10 mouse cellular contexts compared by ENCODE assay signal in genomic region chr6:86772631-86773030, GRCm38 (mm10). TPM values are rescaled to one million over a fixed set of nuclear protein-coding genes. Genes with fewer than 3 reads are reported as not detected.
DNase-seq lines count a peak whose midpoint lies in the region; ATAC-seq and TF ChIP-seq lines count a peak whose summit lies in the region.
"Had no signal": no experiment of that assay in that cellular context is flagged by ENCODE, and none has a peak within 500 bp of the region (broad histone marks: within the 10 kb centered on the region; RNA-seq: fewer than 3 reads in every experiment).

No protein-coding gene starts in this region.

- peak; percentile 55 for DNase-seq in gastrocnemius, adult 2 months
- no peak for DNase-seq in gastrocnemius, postnatal 4 days (ENCODE audit: low spot score in 2 of 2)
- DNase-seq in 3T3-L1 (ENCODE audit: low read depth, low spot score): peak; percentile 94
- peak; percentile 17 to 76 for DNase-seq in left cerebral cortex, postnatal 25 days (ENCODE audit: low spot score in 2 of 2)
- DNase-seq in spleen, postnatal 4 days (ENCODE audit: low spot score in 2 of 2): no peak
- no peak for DNase-seq in urinary bladder, postnatal 4 days (ENCODE audit: low spot score in 2 of 2)
- DNase-seq: lung, embryonic 14.5 days had no signal

- H3K4me3 ChIP-seq in gastrocnemius, adult 2 months: peak overlapping the region; percentile 36
- peak overlapping the region; percentile 48 for H3K4me3 ChIP-seq in bone marrow macrophage, adult 2 months (ENCODE audit: insufficient read depth, low read length)
- no peak overlapping the region for H3K4me3 ChIP-seq in liver, embryonic 12.5 days
- H3K4me3 ChIP-seq: embryonic facial prominence, embryonic 15.5 days had no signal

- H3K27ac ChIP-seq in gastrocnemius, adult 2 months: peak overlapping the region; percentile 81
- H3K27ac ChIP-seq in bone marrow macrophage, adult 2 months (ENCODE audit: insufficient read depth, low read depth, low read length): peak overlapping the region; percentile 97
- no peak overlapping the region for H3K27ac ChIP-seq in liver, embryonic 12.5 days
- H3K27ac ChIP-seq: embryonic facial prominence, embryonic 15.5 days had no signal

- intact Hi-C loops in gastrocnemius, adult 2 months (cut with DNase I): no loop called here
- intact Hi-C loops in left cerebral cortex, postnatal 25 days (cut with DNase I): no loop called here

- no peak for TF ChIP-seq CTCF in gastrocnemius, adult 2 months (IDR thresholded peaks at IDR 0.05)
- no peak for TF ChIP-seq CTCF in bone marrow macrophage, adult 2 months (IDR thresholded peaks at IDR 0.05; ENCODE audit: low read depth, low read length)

- no peak overlapping the region for H3K4me2 ChIP-seq in liver, embryonic 12.5 days
- H3K4me2 ChIP-seq: embryonic facial prominence, embryonic 15.5 days; lung, embryonic 14.5 days had no signal

- TF ChIP-seq POLR2A in bone marrow macrophage, adult 2 months (IDR thresholded peaks at IDR 0.05; ENCODE audit: borderline replicate concordance, low read depth, low read length): no peak

- 60% methylated on average over 7 of the region's 7 CpGs for WGBS in liver, embryonic 12.5 days (ENCODE audit: insufficient replicate concordance)

- peaks cover 83% of the 10 kb centered on the region for H3K4me1 ChIP-seq in bone marrow macrophage, adult 2 months (ENCODE audit: control insufficient read depth, insufficient read depth, low read length)
- H3K4me1 ChIP-seq in liver, embryonic 12.5 days: no peaks in the 10 kb centered on the region

- no peaks in the 10 kb centered on the region for H3K36me3 ChIP-seq in liver, embryonic 12.5 days
- H3K36me3 ChIP-seq: embryonic facial prominence, embryonic 15.5 days had no signal

- H3K9me3 ChIP-seq in liver, embryonic 12.5 days (replicated peaks): no peaks in the 10 kb centered on the region
- H3K9me3 ChIP-seq: embryonic facial prominence, embryonic 15.5 days had no signal

- no peak overlapping the region for H3K9ac ChIP-seq in liver, embryonic 12.5 days
- H3K9ac ChIP-seq: embryonic facial prominence, embryonic 15.5 days; lung, embryonic 14.5 days had no signal

- no peak for ATAC-seq in liver, embryonic 12.5 days

- no peaks in the 10 kb centered on the region for H3K27me3 ChIP-seq in liver, embryonic 12.5 days (replicated peaks)
- H3K27me3 ChIP-seq: embryonic facial prominence, embryonic 15.5 days had no signal

RNA-seq across cellular contexts. Expression of gene Anxa4, which starts 20.8 kb away (rescaled TPM):
- total RNA-seq in gastrocnemius, adult 2 months (2021): 10 to 100 TPM; 18.7 to 21.4 TPM
- 10 to 100 TPM; 48.9 to 49.5 TPM for total RNA-seq in gastrocnemius, postnatal 4 days (2021)
- polyA plus RNA-seq in bone marrow macrophage, adult 2 months (2012; ENCODE audit: insufficient read depth, insufficient read length, missing spikeins): 305 and 317 TPM in 2 replicates
- 1 to 10 TPM; 4.2 to 5.9 TPM for total RNA-seq in left cerebral cortex, postnatal 25 days (2021)
- 27.0 and 27.9 TPM in 2 replicates for polyA plus RNA-seq in liver, embryonic 12.5 days (2016; fragmentation: Nextera tagmentation; extraction: Ambion mirVana)

RNA-seq across cellular contexts. Expression of gene Gmcl1, which starts 39.4 kb away (rescaled TPM):
- 1 to 10 TPM; 2.6 to 3.2 TPM for total RNA-seq in gastrocnemius, adult 2 months (2021)
- 1 to 10 TPM; 7.4 to 8.4 TPM for total RNA-seq in gastrocnemius, postnatal 4 days (2021)
- 15.6 and 16.3 TPM in 2 replicates for polyA plus RNA-seq in bone marrow macrophage, adult 2 months (2012; ENCODE audit: insufficient read depth, insufficient read length, missing spikeins)
- total RNA-seq in left cerebral cortex, postnatal 25 days (2021): 10 to 100 TPM; 30.7 to 33.9 TPM
- polyA plus RNA-seq in liver, embryonic 12.5 days (2016; fragmentation: Nextera tagmentation; extraction: Ambion mirVana): 17.5 and 17.8 TPM in 2 replicates

Comparison
In these comparisons a context has a peak if more than half of its experiments do, and no peak if none do; other contexts are left out.
1. DNase-seq: peak in gastrocnemius, adult 2 months (single experiment), 3T3-L1 (single experiment) and left cerebral cortex, postnatal 25 days (2 of 2); none in gastrocnemius, postnatal 4 days (0 of 2), spleen, postnatal 4 days (0 of 2) and urinary bladder, postnatal 4 days (0 of 2).